In the genomic region with DNA sequence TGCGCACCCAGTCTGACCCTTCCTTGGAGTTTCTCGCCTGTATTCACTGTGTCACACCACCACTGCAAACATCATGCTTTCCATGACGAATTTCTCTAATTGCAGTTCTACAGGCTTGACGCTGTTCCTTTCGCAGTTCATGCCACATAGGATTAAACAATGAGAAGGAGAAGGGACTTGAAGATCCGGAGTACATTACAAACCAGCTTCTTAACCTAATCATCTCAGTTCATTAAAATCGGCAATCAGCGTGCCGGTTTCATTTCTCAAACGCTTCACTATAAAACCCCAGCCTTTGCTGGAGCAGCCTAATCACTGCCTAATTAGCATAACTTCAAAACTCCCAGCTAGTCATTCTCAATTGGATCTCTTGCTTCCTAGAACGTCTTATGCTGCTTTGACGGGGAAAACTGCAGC, we compare ENCODE assay signal across 16 mouse cellular contexts.
DNase-seq lines count a peak whose midpoint lies in the region; ATAC-seq and TF ChIP-seq lines count a peak whose summit lies in the region.
"Had no signal": no experiment of that assay in that cellular context is flagged by ENCODE, and none has a peak within 500 bp of the region (broad histone marks: within the 10 kb centered on the region; RNA-seq: fewer than 3 reads in every experiment).

No protein-coding gene starts in this region.

- TF ChIP-seq POLR2A in lung, adult 2 months (IDR thresholded peaks at IDR 0.05; ENCODE audit: borderline replicate concordance, extremely low read depth, low read depth, low read length): no peak

- no peak overlapping the region for H3K4me3 ChIP-seq in forebrain, embryonic 11.5 days (ENCODE audit: low read depth, low read length)
- no peak overlapping the region for H3K4me3 ChIP-seq in forebrain, embryonic 10.5 days
- H3K4me3 ChIP-seq in neural tube, embryonic 14.5 days (ENCODE audit: low read depth, low read length): no peak overlapping the region
- H3K4me3 ChIP-seq in midbrain, embryonic 14.5 days (replicated peaks; ENCODE audit: low read depth, low read length): no peak overlapping the region
- no peak overlapping the region for H3K4me3 ChIP-seq in lung, adult 2 months (replicated peaks; ENCODE audit: extremely low read depth, low read depth, low read length)
- H3K4me3 ChIP-seq: heart, embryonic 12.5 days; myocyte had no signal

- H3K36me3 ChIP-seq in forebrain, embryonic 11.5 days (ENCODE audit: control insufficient read depth, insufficient read depth, low read length): no peaks in the 10 kb centered on the region
- H3K36me3 ChIP-seq in forebrain, embryonic 10.5 days (replicated peaks): no peaks in the 10 kb centered on the region
- H3K36me3 ChIP-seq in neural tube, embryonic 14.5 days (ENCODE audit: control insufficient read depth, insufficient read depth, low read length): no peaks in the 10 kb centered on the region
- no peaks in the 10 kb centered on the region for H3K36me3 ChIP-seq in midbrain, embryonic 14.5 days (ENCODE audit: control insufficient read depth, insufficient read depth, low read length)
- H3K36me3 ChIP-seq: heart, embryonic 12.5 days had no signal

- H3K27me3 ChIP-seq in forebrain, embryonic 11.5 days (ENCODE audit: control insufficient read depth, insufficient read depth, low read length): no peaks in the 10 kb centered on the region
- H3K27me3 ChIP-seq in forebrain, embryonic 10.5 days (ENCODE audit: poor library complexity, severe bottlenecking): peaks cover 12% of the 10 kb centered on the region; the same call in 1 of the 2 replicates
- H3K27me3 ChIP-seq in neural tube, embryonic 14.5 days (ENCODE audit: control insufficient read depth, insufficient read depth, low read length): no peaks in the 10 kb centered on the region
- no peaks in the 10 kb centered on the region for H3K27me3 ChIP-seq in midbrain, embryonic 14.5 days (ENCODE audit: control insufficient read depth, insufficient read depth, low read length)
- H3K27me3 ChIP-seq: heart, embryonic 12.5 days; Patski had no signal

- no peak overlapping the region for H3K9ac ChIP-seq in forebrain, embryonic 11.5 days (ENCODE audit: low read length)
- no peak overlapping the region for H3K9ac ChIP-seq in neural tube, embryonic 14.5 days (replicated peaks; ENCODE audit: low read depth, low read length)
- H3K9ac ChIP-seq in midbrain, embryonic 14.5 days (replicated peaks; ENCODE audit: low read length): no peak overlapping the region
- H3K9ac ChIP-seq: heart, embryonic 12.5 days had no signal

- no peaks in the 10 kb centered on the region for H3K9me3 ChIP-seq in forebrain, embryonic 11.5 days (ENCODE audit: control insufficient read depth, low read length)
- H3K9me3 ChIP-seq in forebrain, embryonic 10.5 days: no peaks in the 10 kb centered on the region
- H3K9me3 ChIP-seq in neural tube, embryonic 14.5 days (ENCODE audit: control insufficient read depth, low read length): no peaks in the 10 kb centered on the region
- H3K9me3 ChIP-seq in midbrain, embryonic 14.5 days (ENCODE audit: control insufficient read depth, low read length): no peaks in the 10 kb centered on the region

- no peaks in the 10 kb centered on the region; the same call in 1 of the 2 replicates for H3K4me1 ChIP-seq in forebrain, embryonic 11.5 days (replicated peaks; ENCODE audit: control insufficient read depth, insufficient read depth, low read length)
- H3K4me1 ChIP-seq in forebrain, embryonic 10.5 days: peaks cover 22% of the 10 kb centered on the region
- H3K4me1 ChIP-seq in neural tube, embryonic 14.5 days (ENCODE audit: control insufficient read depth, insufficient read depth, low read length): no peaks in the 10 kb centered on the region
- H3K4me1 ChIP-seq in midbrain, embryonic 14.5 days (ENCODE audit: control insufficient read depth, insufficient read depth, low read length): no peaks in the 10 kb centered on the region
- no peaks in the 10 kb centered on the region for H3K4me1 ChIP-seq in lung, adult 2 months (ENCODE audit: control insufficient read depth, insufficient read depth, low read length)
- H3K4me1 ChIP-seq: heart, embryonic 12.5 days had no signal

- peak; percentile 78 for ATAC-seq in forebrain, embryonic 11.5 days (replicated peaks; ENCODE audit: low FRiP score)
- ATAC-seq in neural tube, embryonic 14.5 days (ENCODE audit: low read depth): 0 out of 2 replicates have a peak, but pooled peaks have one; percentile 24
- peak; percentile 58; the same call in 1 of the 2 replicates for ATAC-seq in midbrain, embryonic 14.5 days (ENCODE audit: low FRiP score, low TSS enrichment)
- ATAC-seq: intestine, postnatal 0 days; Patski had no signal

- no peak overlapping the region for H3K27ac ChIP-seq in forebrain, embryonic 11.5 days (ENCODE audit: low read depth, low read length)
- H3K27ac ChIP-seq in forebrain, embryonic 10.5 days: no peak overlapping the region
- H3K27ac ChIP-seq in neural tube, embryonic 14.5 days (ENCODE audit: low read depth, low read length): no peak overlapping the region
- no peak overlapping the region for H3K27ac ChIP-seq in midbrain, embryonic 14.5 days (replicated peaks; ENCODE audit: low read depth, low read length)

- H3K4me2 ChIP-seq in forebrain, embryonic 11.5 days (ENCODE audit: low read depth, low read length, severe bottlenecking): 0 out of 2 replicates have a peak overlapping the region, but pooled peaks have one; percentile 15
- H3K4me2 ChIP-seq in neural tube, embryonic 14.5 days (ENCODE audit: low read depth, low read length): no peak overlapping the region
- H3K4me2 ChIP-seq in midbrain, embryonic 14.5 days (ENCODE audit: low read length): peak overlapping the region; percentile 21; the same call in 1 of the 2 replicates
- H3K4me2 ChIP-seq: heart, embryonic 12.5 days had no signal

- no peak for TF ChIP-seq CTCF in lung, adult 2 months (IDR thresholded peaks at IDR 0.05; ENCODE audit: insufficient read depth, low read length)

- DNase-seq in forebrain, embryonic 11.5 days (ENCODE audit: low spot score): peak; percentile 51
- DNase-seq in forebrain, embryonic 10.5 days (ENCODE audit: extremely low spot score, low spot score): no peak
- DNase-seq in neural tube, embryonic 10.5 days (ENCODE audit: extremely low spot score, low spot score): no peak
- DNase-seq in midbrain, embryonic 14.5 days: peak; percentile 65
- no peak for DNase-seq in lung, adult 2 months
- no peak for DNase-seq in spleen, postnatal 4 days (ENCODE audit: low spot score in 2 of 2)
- no peak for DNase-seq in thymus, adult 18-20 months
- DNase-seq: cerebellum, adult 11 months; heart, postnatal 36 days; kidney, postnatal 14 days; right cerebral cortex, postnatal 4 days had no signal

- 46% methylated on average over 12 of the region's 12 CpGs for WGBS in forebrain, embryonic 11.5 days
- whole genome bisulfite sequencing in forebrain, embryonic 10.5 days: 64% methylated on average over 12 of the region's 12 CpGs
- 63% methylated on average over 12 of the region's 12 CpGs for WGBS in neural tube, embryonic 14.5 days
- WGBS in midbrain, embryonic 14.5 days: 37% methylated on average over 12 of the region's 12 CpGs
- WGBS in lung, adult 2 months: 85% methylated on average over 12 of the region's 12 CpGs

Comparison
In these comparisons a context has a peak if more than half of its experiments do, and no peak if none do; other contexts are left out.
1. DNase-seq: peak in forebrain, embryonic 11.5 days (single experiment) and midbrain, embryonic 14.5 days (single experiment); none in forebrain, embryonic 10.5 days (single experiment), neural tube, embryonic 10.5 days (single experiment), lung, adult 2 months (single experiment), spleen, postnatal 4 days (0 of 2) and thymus, adult 18-20 months (0 of 2).
2. ATAC-seq: peak in every context shown above with its lines; median percentile 78 in forebrain, embryonic 11.5 days; 58 in midbrain, embryonic 14.5 days; 24 in neural tube, embryonic 14.5 days.